Mouse (Mus musculus) liver, embryonic 14.5 days (tissue): Measurements from ENCODE around the gene Serinc1.

ENCODE experiments used
- CTCF ChIP-seq: IDR thresholded peaks from 2 replicates; pipeline ENCODE4 v1.5.1; 2016; ENCODE audit warnings: antibody characterized with exemption, low read depth, control low read depth
- EP300 ChIP-seq: IDR thresholded peaks from 2 replicates; pipeline ENCODE4 v1.6.1; 2016; ENCODE audit warnings: antibody characterized with exemption, low read depth

GRCm38 (mm10) chr10:57514616-57515015, 17.7 kb downstream of the Serinc1 start:
- no peak for TF ChIP-seq CTCF
- TF ChIP-seq EP300, result no peak
